Mouse (Mus musculus) cortical plate, adult 2 months (tissue): ENCODE measurements around the gene Imp4.

Experiments
- CTCF ChIP-seq: fragments of 200-500 bp; IDR thresholded peaks from 2 replicates; pipeline ENCODE4 v1.5.1; 2011; ENCODE audit warnings: mild to moderate bottlenecking, control low read depth, low read length; ENCODE audit not compliant: insufficient read depth; ENCODE audit errors: extremely low read depth
- POLR2A ChIP-seq: fragments of 200-500 bp; IDR thresholded peaks from 2 replicates; pipeline ENCODE4 v1.6.1; 2011; ENCODE audit warnings: mild to moderate bottlenecking, low read length, control low read depth; ENCODE audit not compliant: insufficient read depth; ENCODE audit errors: extremely low read depth

DNA sequence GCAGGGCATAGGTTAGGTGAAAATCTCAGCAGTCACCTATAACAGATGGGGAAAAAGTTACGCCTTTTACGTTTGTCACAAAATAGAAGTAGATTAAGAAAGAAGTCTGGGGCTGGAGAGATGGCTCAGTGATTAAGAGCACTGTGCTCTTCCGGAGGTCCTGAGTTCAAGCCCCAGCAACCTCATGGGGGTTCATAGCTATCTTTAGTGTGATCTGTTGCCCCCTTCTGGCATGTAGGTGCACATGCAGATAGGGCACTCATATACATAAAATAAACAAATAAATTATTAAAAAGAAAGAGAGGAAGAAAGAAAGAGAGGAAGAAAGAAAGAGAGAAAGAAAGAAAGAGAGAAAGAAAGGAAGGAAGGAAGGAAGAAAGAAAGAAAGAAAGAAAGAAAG lies 47.7 kb downstream of the Imp4 start:
- no peak for TF ChIP-seq CTCF
- no peak for TF ChIP-seq POLR2A
